Mouse (Mus musculus): ENCODE measurements around the gene Tmem240.

- TF ChIP-seq CTCF (IDR thresholded peaks at IDR 0.05; ENCODE audit: low read depth) (no peak), EP300 (IDR thresholded peaks at IDR 0.05; ENCODE audit: low read depth) (no peak)
Measured at GRCm38 (mm10) chr4:155761356-155762099, 26.9 kb downstream of the Tmem240 start.

Data from liver, embryonic 14.5 days (tissue).